Mouse (Mus musculus) stomach, postnatal 0 days (tissue): ENCODE measurements around the gene Crim1. TPM values are rescaled to one million over a fixed set of nuclear protein-coding genes. Genes with fewer than 3 reads are reported as not detected.
A peak's percentile ranks its signal among the peaks of the same experiment; 100 is the strongest.

Experiments used
- ATAC-seq: fragments of 200-750 bp; cut with Nextera tagmentation; 2 replicates; pipeline ENCODE4 v1.8.0; 2017; ENCODE audit not compliant: low FRiP score, low TSS enrichment
- DNase-seq: peaks from one replicate; pipeline ENCODE4 v3.0.0-alpha.2; 2016; ENCODE audit warnings: low spot score
- H3K27ac ChIP-seq: fragments of 300-500 bp; sonication (generic); replicated peaks from 2 replicates; pipeline ENCODE4 v1.5.1; 2014; ENCODE audit warnings: mild to moderate bottlenecking, control low read depth
- H3K27me3 ChIP-seq: fragments of 300-500 bp; sonication (generic); 2 replicates; pipeline ENCODE4 v1.6.1; 2014; ENCODE audit warnings: low read length; ENCODE audit not compliant: control insufficient read depth, insufficient read depth
- H3K36me3 ChIP-seq: fragments of 300-500 bp; sonication (generic); 2 replicates; pipeline ENCODE4 v1.6.1; 2014; ENCODE audit warnings: low read length, mixed read lengths; ENCODE audit not compliant: control insufficient read depth, insufficient read depth
- H3K4me1 ChIP-seq: fragments of 300-500 bp; sonication (generic); replicated peaks from 2 replicates; pipeline ENCODE4 v1.6.1; 2014; ENCODE audit warnings: antibody characterized with exemption; ENCODE audit not compliant: control insufficient read depth, insufficient read depth
- H3K4me2 ChIP-seq: fragments of 300-500 bp; sonication (generic); replicated peaks from 2 replicates; pipeline ENCODE4 v1.6.1; 2014; ENCODE audit warnings: low read depth, mild to moderate bottlenecking, control low read depth, moderate library complexity
- H3K4me3 ChIP-seq: fragments of 300-500 bp; sonication (generic); 2 replicates; pipeline ENCODE4 v1.5.1; 2014; ENCODE audit warnings: low read depth, low read length, control low read depth
- H3K9ac ChIP-seq: fragments of 300-500 bp; sonication (generic); 2 replicates; pipeline ENCODE4 v1.6.1; 2014; ENCODE audit warnings: mild to moderate bottlenecking, low read length, control low read depth, mixed read lengths
- H3K9me3 ChIP-seq: fragments of 300-500 bp; sonication (generic); 2 replicates; pipeline ENCODE4 v1.6.1; 2016; ENCODE audit warnings: low read length; ENCODE audit not compliant: control insufficient read depth
- CTCF ChIP-seq: IDR thresholded peaks from 2 replicates; pipeline ENCODE4 v1.5.1; 2016; ENCODE audit warnings: antibody characterized with exemption, low read depth, mild to moderate bottlenecking, moderate library complexity
- EP300 ChIP-seq: optimal IDR thresholded peaks from 2 replicates; pipeline ENCODE3; 2016; ENCODE audit warnings: antibody characterized with exemption
- WGBS: fragments of 180-500 bp; shearing (Covaris S2); extraction: QIAGEN DNeasy Blood & Tissue Kit; methylation state at CpG from one replicate; pipeline ENCODE4 v1.1.7; 2014; 5-methylcytosine and 5-hydroxymethylcytosine counted together
- polyA plus RNA-seq: library from polyadenylated mRNA; unstranded; fragments of >200 nt; fragmentation: Nextera tagmentation; extraction: Ambion mirVana; gene quantifications from 2 replicates; pipeline ENCODE4 v1.2.1, GENCODE M21; 2015

The Crim1 gene
- 4.3 and 5.1 TPM in 2 replicates for polyA plus RNA-seq

GRCm38 (mm10) chr17:78199626-78200560 lies at the start of gene Crim1:
Gene Crim1 (plus strand): TSS chr17:78200248.
- Histone ChIP-seq H3K36me3 (no peaks in the 10 kb centered on the region), H3K4me1 (no peaks in the 10 kb centered on the region; the same call in 1 of the 2 replicates), H3K27ac (peak within 1 kb of the TSS; percentile 94), H3K4me3 (peak within 1 kb of the TSS; percentile 76), H3K9me3 (no peaks in the 10 kb centered on the region), H3K27me3 (no peaks in the 10 kb centered on the region), H3K9ac (peak within 1 kb of the TSS; percentile 84), H3K4me2 (peak within 1 kb of the TSS; percentile 98)
- peak; percentile 80 for ATAC-seq
- TF ChIP-seq EP300 = no peak
- TF ChIP-seq CTCF = no peak
- DNase-seq = peak; percentile 84
- under 1% methylated on average over 55 of the region's 90 CpGs for WGBS

- TF ChIP-seq EP300 (no peak), CTCF (no peak)
- Histone ChIP-seq H3K36me3 (no peaks in the 10 kb centered on the region), H3K4me1 (no peaks in the 10 kb centered on the region), H3K27ac (no peak overlapping the region), H3K27me3 (no peaks in the 10 kb centered on the region), H3K9ac (no peak overlapping the region), H3K4me3 (no peak overlapping the region), H3K9me3 (no peaks in the 10 kb centered on the region), H3K4me2 (no peak overlapping the region)
- DNase-seq (no peak), ATAC-seq (no peak)
- 58% methylated on average over 13 of the region's 13 CpGs for WGBS
Observed at GRCm38 (mm10) chr17:78151479-78152282, 48.4 kb upstream of the Crim1 start.

GRCm38 (mm10) chr17:78163278-78163677 lies 36.8 kb upstream of the Crim1 start:
- Histone ChIP-seq H3K4me1 (no peaks in the 10 kb centered on the region), H3K4me2 (no peak overlapping the region), H3K4me3 (no peak overlapping the region), H3K27me3 (no peaks in the 10 kb centered on the region), H3K36me3 (no peaks in the 10 kb centered on the region), H3K9ac (no peak overlapping the region), H3K9me3 (no peaks in the 10 kb centered on the region), H3K27ac (no peak overlapping the region)
- 31% methylated on average over 5 of the region's 5 CpGs for WGBS
- no peak for TF ChIP-seq EP300
- TF ChIP-seq CTCF = peak; percentile 89
- no peak for ATAC-seq
- DNase-seq = peak; percentile 51

GRCm38 (mm10) chr17:78163724-78164236 lies 36.3 kb upstream of the Crim1 start:
- Histone ChIP-seq H3K27ac (no peak overlapping the region), H3K9me3 (no peaks in the 10 kb centered on the region), H3K4me3 (no peak overlapping the region), H3K4me2 (no peak overlapping the region), H3K36me3 (no peaks in the 10 kb centered on the region), H3K4me1 (no peaks in the 10 kb centered on the region), H3K9ac (no peak overlapping the region), H3K27me3 (no peaks in the 10 kb centered on the region)
- no peak for ATAC-seq
- no peak for DNase-seq
- TF ChIP-seq EP300 = no peak
- no peak for TF ChIP-seq CTCF
- WGBS = 77% methylated on average over 10 of the region's 10 CpGs

- Histone ChIP-seq H3K36me3 (no peaks in the 10 kb centered on the region), H3K9ac (no peak overlapping the region), H3K4me1 (no peaks in the 10 kb centered on the region), H3K9me3 (no peaks in the 10 kb centered on the region), H3K4me2 (no peak overlapping the region), H3K27me3 (no peaks in the 10 kb centered on the region), H3K4me3 (no peak overlapping the region), H3K27ac (no peak overlapping the region)
- no peak for ATAC-seq
- TF ChIP-seq CTCF (no peak), EP300 (no peak)
- no peak for DNase-seq
Observed at GRCm38 (mm10) chr17:78165855-78166254, 34.2 kb upstream of the Crim1 start.
